Mouse (Mus musculus) forebrain, embryonic 10.5 days (tissue): ENCODE measurements around the gene Rps19. TPM values are rescaled to one million over a fixed set of nuclear protein-coding genes. Genes with fewer than 3 reads are reported as not detected.

Experiments
- DNase-seq: peaks from one replicate; pipeline ENCODE4 v3.0.0-alpha.2; 2017; ENCODE audit warnings: low spot score; ENCODE audit errors: extremely low spot score
- H3K27ac ChIP-seq: fragments of 300-500 bp; sonication (generic); 2 replicates; pipeline ENCODE4 v1.5.1; 2016; ENCODE audit warnings: mild to moderate bottlenecking
- H3K27me3 ChIP-seq: fragments of 300-500 bp; sonication (generic); 2 replicates; pipeline ENCODE4 v1.6.1; 2016; ENCODE audit warnings: mild to moderate bottlenecking; ENCODE audit not compliant: poor library complexity, severe bottlenecking
- H3K36me3 ChIP-seq: fragments of 300-500 bp; sonication (generic); replicated peaks from 2 replicates; pipeline ENCODE4 v1.6.1; 2016; ENCODE audit warnings: mild to moderate bottlenecking, moderate library complexity
- H3K4me1 ChIP-seq: fragments of 300-500 bp; sonication (generic); 2 replicates; pipeline ENCODE4 v1.6.1; 2016
- H3K4me3 ChIP-seq: fragments of 300-500 bp; sonication (generic); 2 replicates; pipeline ENCODE4 v1.5.1; 2016; ENCODE audit warnings: mild to moderate bottlenecking, moderate library complexity
- H3K9me3 ChIP-seq: fragments of 300-500 bp; sonication (generic); 2 replicates; pipeline ENCODE4 v1.6.1; 2016; ENCODE audit warnings: mild to moderate bottlenecking, moderate library complexity
- WGBS: fragments of 180-500 bp; shearing (Covaris S2); methylation state at CpG from one replicate; pipeline ENCODE4 v1.1.7; 2016; 5-methylcytosine and 5-hydroxymethylcytosine counted together
- polyA plus RNA-seq: library from polyadenylated mRNA; unstranded; fragments of >200 nt; fragmentation: Nextera tagmentation; extraction: Ambion mirVana; gene quantifications from 2 replicates; pipeline ENCODE4 v1.2.1, GENCODE M21; 2016

Rps19 gene
- polyA plus RNA-seq, 1 experiment from 2014 or later: 2,087 TPM

DNA sequence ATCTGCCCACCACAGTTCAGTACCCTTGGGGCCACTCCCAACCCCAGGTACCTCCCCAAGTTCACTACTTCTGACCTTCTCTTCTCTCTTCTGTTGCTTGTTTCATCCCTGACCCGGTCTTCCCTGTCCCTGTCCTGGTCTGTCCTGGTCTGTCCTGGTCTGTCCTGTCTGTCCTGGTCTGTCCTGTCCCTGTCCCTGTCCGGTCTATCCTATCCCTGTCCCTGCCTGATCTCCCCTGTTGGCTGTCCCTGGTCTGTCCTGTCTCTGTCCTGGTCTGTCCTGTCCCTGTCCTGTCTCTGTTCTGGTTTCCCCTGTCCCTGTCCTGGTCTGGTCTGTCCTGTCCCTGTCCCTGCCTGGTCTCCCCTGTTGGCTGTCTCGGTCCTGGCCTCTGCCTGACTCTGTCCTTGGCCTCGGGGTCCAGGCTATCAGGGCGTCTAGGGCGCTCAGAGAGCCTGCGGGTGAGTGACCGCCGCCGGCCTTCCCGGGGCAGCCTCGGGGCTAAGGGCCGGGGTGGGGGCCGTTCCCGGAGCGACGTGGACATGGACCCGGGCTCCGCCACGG is 34.7 kb downstream of the Rps19 start:
- peaks cover 1% of the 10 kb centered on the region; the same call in 1 of the 2 replicates for H3K9me3 ChIP-seq
- H3K36me3 ChIP-seq: peaks cover 75% of the 10 kb centered on the region
- no peak overlapping the region for H3K27ac ChIP-seq
- WGBS: 94% methylated on average over 20 of the region's 20 CpGs
- H3K4me1 ChIP-seq: 0 out of 2 replicates have a peak, but pooled peaks cover 4% of the 10 kb centered on the region
- H3K27me3 ChIP-seq: no peaks in the 10 kb centered on the region
- DNase-seq: no peak
- no peak overlapping the region for H3K4me3 ChIP-seq

DNA sequence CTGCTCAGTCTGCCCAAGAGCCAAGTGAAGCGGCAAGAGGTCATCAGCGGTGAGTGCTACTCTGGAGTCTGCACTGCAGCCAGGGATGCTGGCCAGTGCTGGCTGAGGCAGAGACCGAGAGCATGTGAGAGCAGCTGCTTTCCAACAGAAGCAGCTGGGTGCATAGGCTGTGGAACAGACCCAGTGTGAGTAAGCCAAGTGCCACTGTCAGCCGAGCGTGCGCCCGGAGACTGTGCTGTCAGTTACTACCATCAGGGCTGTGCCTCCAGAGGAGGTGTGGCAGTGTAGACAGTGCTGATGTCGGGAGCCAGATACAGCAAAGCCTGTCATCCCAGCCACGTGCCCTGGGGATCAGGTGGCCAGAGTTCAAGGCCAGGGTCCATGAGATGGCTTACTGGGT is 35.6 kb downstream of the Rps19 start:
- no peak overlapping the region for H3K27ac ChIP-seq
- no peak overlapping the region for H3K4me3 ChIP-seq
- peaks cover 84% of the 10 kb centered on the region for H3K36me3 ChIP-seq
- 93% methylated on average over 9 of the region's 9 CpGs for WGBS
- peaks cover 4% of the 10 kb centered on the region; the same call in 1 of the 2 replicates for H3K9me3 ChIP-seq
- H3K27me3 ChIP-seq: no peaks in the 10 kb centered on the region
- no peak for DNase-seq
- H3K4me1 ChIP-seq: 0 out of 2 replicates have a peak, but pooled peaks cover 4% of the 10 kb centered on the region

DNA sequence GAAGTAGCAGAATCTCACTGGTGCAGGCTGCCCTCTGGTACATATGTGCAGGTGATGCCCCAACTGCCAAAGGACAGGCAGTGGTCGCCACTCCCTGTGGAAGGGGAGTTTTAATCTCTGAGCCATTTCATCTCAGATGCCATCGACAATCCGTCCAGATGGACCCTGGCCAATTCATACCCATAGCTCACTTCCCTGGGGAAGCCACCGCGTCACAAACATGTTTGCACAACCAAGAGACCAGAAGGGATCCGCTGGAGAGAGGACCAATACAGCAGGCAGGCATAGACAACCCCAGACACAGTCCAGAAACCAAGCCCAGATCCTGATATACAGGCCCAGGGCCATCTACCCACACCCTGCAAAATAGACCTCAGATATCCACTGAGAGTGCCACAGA is 46.3 kb downstream of the Rps19 start:
- H3K27me3 ChIP-seq: peaks cover 81% of the 10 kb centered on the region
- no peak overlapping the region for H3K4me3 ChIP-seq
- H3K27ac ChIP-seq: no peak overlapping the region
- no peaks in the 10 kb centered on the region for H3K9me3 ChIP-seq
- 55% methylated on average over 6 of the region's 6 CpGs for WGBS
- DNase-seq: no peak
- H3K36me3 ChIP-seq: peaks cover 24% of the 10 kb centered on the region
- H3K4me1 ChIP-seq: peaks cover 59% of the 10 kb centered on the region

DNA sequence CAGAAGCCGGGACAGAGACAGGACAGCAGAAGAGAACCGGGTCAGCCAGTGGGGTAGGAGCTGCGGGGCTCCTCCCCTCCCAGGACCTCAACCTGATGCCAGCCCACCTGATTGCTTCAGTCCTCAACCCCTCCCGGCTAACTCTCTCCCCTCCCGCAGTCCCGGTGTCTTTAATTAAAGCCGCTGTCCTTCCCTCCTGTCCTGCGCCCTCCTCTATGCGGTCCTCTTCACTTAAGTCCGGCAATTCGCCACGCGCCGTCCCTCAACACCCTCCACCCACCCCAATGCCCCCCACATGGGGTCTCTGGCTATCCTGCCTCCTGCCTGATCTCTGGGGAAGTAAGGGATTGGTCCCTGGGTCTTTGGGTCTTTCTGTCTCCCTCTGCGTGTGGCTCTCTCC is 47.5 kb downstream of the Rps19 start:
- Histone ChIP-seq H3K4me1 (peaks cover 59% of the 10 kb centered on the region), H3K27ac (no peak overlapping the region), H3K36me3 (peaks cover 12% of the 10 kb centered on the region), H3K9me3 (no peaks in the 10 kb centered on the region), H3K4me3 (peak overlapping the region; percentile 9; the same call in 1 of the 2 replicates), H3K27me3 (peaks cover 93% of the 10 kb centered on the region)
- DNase-seq: no peak
- under 1% methylated on average over 15 of the region's 15 CpGs for WGBS

Other genes starting within 250 kb of the Rps19 start
- gene Lypd3, start 247.8 kb upstream of the Rps19 start, polyA plus RNA-seq: 0.36 and 0.88 TPM in 2 replicates
- not detected in 2 replicates for gene Tex101, start 207.7 kb upstream of the Rps19 start, polyA plus RNA-seq
- gene BC049730, start 175.1 kb upstream of the Rps19 start, polyA plus RNA-seq: not detected in 2 replicates
- gene Gm4763, start 157.5 kb upstream of the Rps19 start, polyA plus RNA-seq: not detected in 2 replicates
- 0.07 TPM in 1 of 2 replicates, not detected in the other for gene Cd177, start 124.1 kb upstream of the Rps19 start, polyA plus RNA-seq
- gene Ceacam10, start 107.2 kb upstream of the Rps19 start, polyA plus RNA-seq: not detected in 2 replicates
- gene Gm9844, start 22.2 kb upstream of the Rps19 start, polyA plus RNA-seq: 12.7 and 12.8 TPM in 2 replicates
- gene Lypd4, start 14.4 kb upstream of the Rps19 start, polyA plus RNA-seq: not detected in 2 replicates
- gene Dmrtc2, start 14.3 kb upstream of the Rps19 start, polyA plus RNA-seq: not detected in 2 replicates
- gene Cd79a, start 13.0 kb downstream of the Rps19 start, polyA plus RNA-seq: 0.25 and 0.55 TPM in 2 replicates
- gene Arhgef1, start 18.5 kb downstream of the Rps19 start, polyA plus RNA-seq: 58.2 and 59.2 TPM in 2 replicates
- gene Gm4881, start 60.1 kb downstream of the Rps19 start, polyA plus RNA-seq: not detected in 2 replicates
- 73.1 and 73.7 TPM in 2 replicates for gene Rabac1, start 88.4 kb downstream of the Rps19 start, polyA plus RNA-seq
- 6.8 and 9.1 TPM in 2 replicates for gene Atp1a3, start 121.6 kb downstream of the Rps19 start, polyA plus RNA-seq
- gene Grik5, start 188.0 kb downstream of the Rps19 start, polyA plus RNA-seq: 4.4 and 6.8 TPM in 2 replicates
- gene Zfp574, start 188.2 kb downstream of the Rps19 start, polyA plus RNA-seq: 41.5 and 42.5 TPM in 2 replicates